Mouse (Mus musculus) lung, adult 18-20 months (tissue): Measurements from ENCODE around the gene Rasgef1b.
A peak's percentile ranks its signal among the peaks of the same experiment; 100 is the strongest.

ENCODE experiments used
- DNase-seq, 2 experiments: peaks; one replicate each; pipeline ENCODE4 v3.0.0; 2022; ENCODE audit warnings: mixed read lengths in 2 of 2

Rasgef1b gene

GRCm38 (mm10) chr5:99279016-99279757 lies 449.7 kb downstream of the Rasgef1b start:
- no peak for DNase-seq

DNA sequence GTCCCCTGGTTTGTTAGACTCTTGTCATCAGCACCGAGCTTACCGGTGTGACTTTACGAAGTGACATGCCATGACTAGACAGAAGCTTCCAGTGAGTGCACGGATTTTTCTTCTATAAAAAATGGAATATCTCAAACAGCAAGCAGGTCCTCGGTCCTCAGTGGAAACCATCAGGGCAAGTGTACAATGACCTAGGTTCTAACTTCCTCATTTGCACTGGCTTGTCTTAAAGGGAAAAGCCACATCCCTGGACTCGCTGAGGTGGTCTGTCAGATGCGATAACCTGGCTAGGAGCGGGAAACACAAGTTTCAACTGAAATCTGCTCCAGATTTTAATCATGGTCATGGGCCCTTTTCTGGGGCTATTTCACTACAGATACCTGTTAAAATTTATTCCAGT lies 450.5 kb downstream of the Rasgef1b start:
- DNase-seq: no peak

GRCm38 (mm10) chr5:99277536-99277935 lies 451.3 kb downstream of the Rasgef1b start:
- no peak for DNase-seq

GRCm38 (mm10) chr5:99274119-99274563 lies 454.7 kb downstream of the Rasgef1b start:
- no peak for DNase-seq

DNA sequence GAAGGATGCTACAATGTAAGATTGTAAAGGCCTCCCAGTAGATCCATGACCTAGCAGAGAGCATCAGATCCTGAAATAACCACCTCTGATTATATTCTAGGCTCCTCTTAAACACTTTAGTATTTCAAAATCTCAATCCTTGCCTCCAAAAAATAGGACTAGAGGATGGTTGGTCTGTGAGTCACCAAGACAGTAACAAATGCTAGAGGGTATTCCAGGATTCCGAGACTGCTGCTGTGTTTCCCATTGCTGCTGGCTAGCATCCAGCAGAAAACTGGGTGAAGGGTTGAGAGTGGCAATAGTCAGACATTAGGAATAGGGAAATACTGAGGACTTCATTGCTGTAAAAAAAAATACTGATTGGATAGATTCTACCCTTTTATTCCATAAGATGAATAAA lies 457.3 kb downstream of the Rasgef1b start:
- DNase-seq: no peak

GRCm38 (mm10) chr5:99269131-99269530 lies 459.7 kb downstream of the Rasgef1b start:
- no peak for DNase-seq

DNA sequence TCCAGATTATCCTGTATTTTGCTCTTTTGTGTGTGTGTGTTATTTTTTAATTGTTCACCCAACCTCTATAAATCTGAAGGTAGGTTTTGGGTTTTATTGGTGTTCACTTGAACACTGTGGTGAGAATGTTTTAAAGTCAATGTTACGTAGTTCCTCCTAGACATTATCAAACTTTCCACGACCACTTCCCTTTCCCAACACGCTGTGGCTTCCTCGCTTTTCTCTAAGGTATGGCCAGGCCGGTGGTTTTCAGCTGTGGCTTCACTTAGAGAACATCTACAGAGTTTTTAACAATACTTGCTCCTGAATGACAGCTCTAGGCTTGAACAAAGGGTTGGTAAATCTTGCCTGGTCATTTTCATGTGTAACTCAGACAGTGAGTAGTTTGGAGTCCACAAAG lies 461.5 kb downstream of the Rasgef1b start:
- no peak for DNase-seq

DNA sequence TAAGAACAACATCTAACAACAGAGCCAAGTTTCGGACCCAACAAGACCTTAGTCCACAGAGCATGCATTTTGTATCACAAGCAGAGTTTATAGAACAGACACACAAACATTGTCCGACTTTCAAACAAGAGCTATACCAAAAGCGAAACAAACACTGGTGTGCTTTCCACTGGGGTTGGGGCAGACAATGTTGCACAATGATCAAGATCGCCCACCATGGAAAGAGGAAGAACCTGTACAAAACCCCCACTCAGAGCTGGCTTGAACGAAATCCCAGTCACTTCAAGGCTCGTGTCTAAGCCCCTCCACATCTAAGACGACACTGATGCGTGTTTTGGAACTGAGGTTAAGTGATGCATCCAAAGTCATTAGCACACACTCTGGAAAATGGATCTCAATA lies 462.6 kb downstream of the Rasgef1b start:
- no peak for DNase-seq

GRCm38 (mm10) chr5:99262197-99262920 lies 466.5 kb downstream of the Rasgef1b start:
- DNase-seq: no peak

DNA sequence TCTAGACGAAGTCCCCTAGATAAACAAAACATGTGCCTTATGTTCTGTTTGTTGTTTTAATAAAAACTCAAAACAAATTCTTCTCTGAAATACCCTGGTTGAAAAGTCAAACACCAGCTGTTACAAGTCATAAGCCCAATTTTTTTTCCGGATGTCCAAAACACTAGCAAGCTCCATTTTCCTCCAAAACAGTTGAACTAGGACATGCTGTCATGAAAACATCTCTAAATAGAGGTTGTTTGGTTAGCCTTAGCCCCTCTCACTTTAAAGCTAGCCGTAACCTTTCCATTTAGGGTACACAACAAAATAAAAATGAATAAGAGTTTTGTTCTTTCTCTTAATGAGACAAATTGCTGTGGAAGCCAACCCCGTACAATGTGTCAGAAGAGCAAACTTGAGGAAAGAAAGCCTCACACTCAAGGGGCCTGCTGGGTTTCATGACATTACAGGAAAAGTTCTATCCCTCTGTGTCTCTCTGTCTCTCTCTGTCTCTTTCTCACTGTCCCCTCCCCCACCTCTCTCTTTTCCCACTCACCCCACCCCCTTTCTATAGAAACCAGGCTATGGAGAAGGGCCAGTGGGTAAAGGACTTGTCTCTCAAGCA lies 467.6 kb downstream of the Rasgef1b start:
- no peak for DNase-seq

DNA sequence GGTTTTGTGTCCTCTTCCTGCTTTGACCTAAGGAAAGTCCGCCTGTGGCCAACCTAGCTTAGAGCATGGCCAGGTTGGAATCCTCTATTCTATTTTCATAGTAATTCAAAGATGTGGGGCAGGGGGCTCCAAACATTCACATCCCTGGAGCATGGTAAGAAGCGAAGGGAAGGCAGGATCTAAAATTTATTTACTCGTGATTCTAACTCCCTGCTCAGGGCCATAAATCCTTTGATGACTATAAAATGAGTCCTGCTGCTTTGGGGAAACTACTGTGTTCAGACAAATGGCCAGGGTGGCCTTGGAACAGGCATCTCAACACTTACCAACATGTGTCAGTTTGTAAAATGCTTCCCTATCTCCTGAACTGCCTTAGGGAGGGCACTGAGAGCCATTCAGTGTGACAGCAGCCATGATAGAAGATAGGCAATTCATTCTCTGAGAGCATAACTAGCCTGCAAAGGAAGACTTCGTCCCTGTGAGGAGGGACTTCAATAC lies 470.8 kb downstream of the Rasgef1b start:
- no peak for DNase-seq

DNA sequence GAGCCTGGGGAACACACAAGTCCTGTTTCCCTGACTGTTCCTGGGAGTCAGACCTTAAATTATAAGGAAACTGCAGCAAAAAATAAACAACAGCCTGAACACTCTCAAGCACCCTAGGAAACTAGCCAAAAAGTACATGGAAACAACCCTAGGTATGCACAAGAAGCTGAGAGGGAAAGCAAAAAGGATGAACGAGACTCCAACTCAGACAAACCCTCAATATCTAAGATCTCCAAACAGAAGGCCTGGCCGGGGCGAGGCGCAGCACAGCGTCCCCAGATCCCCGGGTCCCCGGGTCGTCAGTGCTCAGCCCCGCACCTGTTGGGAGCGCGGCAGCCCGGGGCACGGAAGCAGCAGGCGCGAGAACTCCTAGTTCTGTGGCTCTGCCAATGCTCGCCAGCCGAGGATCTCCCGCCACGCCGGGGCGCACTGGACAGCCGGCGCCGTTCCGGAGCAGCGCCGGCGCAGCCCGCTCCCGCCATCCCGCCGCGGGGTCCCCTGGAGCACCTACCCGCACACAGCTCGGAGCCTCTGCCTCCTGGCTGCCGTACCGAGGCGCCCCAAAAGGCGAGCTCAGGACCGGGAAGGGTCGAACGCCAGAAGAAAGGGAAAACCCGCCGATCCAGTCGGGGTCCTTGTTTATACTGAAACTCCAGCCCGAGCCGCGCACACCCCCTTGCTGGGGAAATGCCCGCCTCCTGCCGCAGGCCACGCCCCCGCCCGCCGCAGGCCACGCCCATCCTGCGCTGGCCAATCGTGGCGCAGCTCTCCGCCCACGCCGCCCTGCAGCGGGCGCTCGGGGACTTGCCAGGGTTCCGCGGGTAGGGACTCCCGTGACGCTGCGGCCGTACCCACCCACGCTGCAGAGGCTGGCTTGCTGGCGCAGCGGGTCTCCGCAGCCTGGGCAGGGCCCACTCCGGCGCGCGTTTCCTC lies 476.4 kb downstream of the Rasgef1b start:
- DNase-seq: peak; percentile 94 to 96

- peak; percentile 58 to 66 for DNase-seq
Observed at GRCm38 (mm10) chr5:99251379-99252202, 477.3 kb downstream of the Rasgef1b start.

DNA sequence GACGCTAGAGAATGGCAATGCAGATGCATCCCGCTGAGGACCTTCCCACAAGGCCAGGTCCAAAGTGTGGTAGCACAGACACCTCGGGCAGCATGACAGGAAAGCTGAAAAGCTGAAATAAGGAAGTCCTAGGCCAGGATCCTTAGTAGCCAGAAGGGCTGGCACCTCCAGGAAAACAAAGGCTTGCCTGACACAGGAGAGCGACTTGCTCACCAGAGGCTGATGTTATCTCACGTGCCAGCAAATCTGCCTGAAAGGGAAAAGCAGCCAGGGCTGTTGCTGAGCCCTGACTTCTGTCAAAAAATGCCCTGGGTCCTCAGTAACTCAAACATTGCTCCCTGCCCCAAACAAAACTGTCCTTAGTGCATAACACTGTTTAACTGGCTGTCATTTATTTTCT lies 478.0 kb downstream of the Rasgef1b start:
- DNase-seq: no peak

DNA sequence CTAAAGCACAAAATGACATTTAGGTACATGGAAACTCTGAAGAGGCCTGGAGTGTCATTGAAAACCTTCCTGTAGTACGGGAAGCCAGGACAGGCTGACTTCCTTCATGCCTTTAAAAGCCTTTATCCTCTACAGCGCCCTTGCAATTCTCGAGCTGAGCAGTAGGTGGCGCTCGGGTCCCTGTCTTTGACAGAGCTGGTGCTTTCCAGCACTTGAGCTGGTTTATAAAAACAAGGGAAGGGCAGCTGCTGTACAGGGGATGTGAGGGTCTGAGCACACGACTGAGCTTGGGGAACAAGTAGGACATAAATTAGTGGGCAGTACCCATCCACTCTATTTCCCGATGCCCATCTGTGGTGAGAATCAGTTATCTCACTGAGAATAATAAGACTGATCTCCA lies 480.4 kb downstream of the Rasgef1b start:
- DNase-seq: peak; percentile 95 to 96

DNA sequence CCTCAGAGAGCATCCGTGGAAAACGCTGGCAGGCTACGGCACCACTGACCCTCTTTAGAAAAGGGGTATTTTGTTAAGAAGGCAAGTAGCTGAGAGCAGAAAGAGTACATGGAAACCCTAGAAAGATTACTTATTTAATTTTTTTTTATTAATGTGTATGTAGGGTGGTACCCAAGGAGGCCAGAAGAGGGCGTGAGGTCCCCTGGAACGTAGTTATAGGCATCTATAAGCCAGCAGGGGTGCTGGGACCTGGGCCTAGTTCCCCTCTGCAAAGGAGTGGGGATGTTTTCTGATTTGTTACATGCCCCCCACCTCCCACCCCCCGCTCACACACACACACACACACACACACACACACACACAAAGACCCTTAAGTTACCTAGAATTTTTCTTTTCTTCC lies 480.9 kb downstream of the Rasgef1b start:
- DNase-seq: no peak

DNA sequence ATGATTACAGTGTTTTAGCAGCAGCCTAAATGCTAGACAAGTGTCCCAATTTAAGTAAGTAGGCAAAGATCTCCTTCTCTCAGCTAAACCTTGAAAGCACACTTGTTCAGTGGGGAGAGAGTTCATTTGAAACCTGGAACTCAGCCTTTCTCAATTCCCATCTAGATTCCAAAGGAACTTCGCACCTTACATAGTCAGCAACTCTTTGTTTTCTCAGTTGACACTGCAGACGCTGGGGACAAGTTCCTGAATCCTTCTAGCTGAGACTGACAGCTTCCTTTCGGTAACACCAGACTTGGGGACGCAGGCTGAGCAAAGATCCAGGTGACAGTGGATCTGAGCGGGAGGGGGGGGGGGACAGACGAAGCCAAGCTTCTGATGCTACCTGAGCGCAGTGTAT lies 481.4 kb downstream of the Rasgef1b start:
- no peak for DNase-seq

DNA sequence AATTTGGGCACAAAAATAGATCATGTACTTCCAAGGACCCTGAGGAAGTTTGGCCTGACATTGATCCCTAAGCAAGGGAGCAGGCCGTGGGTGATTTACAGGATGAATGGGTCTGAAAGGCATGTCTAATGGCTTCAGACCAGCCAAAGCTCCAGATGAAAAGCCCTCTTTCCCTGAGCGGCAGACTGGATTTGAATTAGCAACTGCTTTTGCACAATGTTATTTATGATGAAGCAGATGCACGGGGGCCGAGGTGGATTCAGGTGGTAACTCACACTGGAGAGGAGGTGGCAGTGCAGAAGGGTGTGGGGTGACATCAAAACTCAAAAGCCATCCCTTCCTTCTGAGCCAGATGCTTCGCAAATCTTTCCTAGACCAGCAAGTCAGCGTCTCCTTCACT lies 481.9 kb downstream of the Rasgef1b start:
- no peak for DNase-seq

GRCm38 (mm10) chr5:99241988-99242740 lies 486.7 kb downstream of the Rasgef1b start:
- peak; percentile 61 to 72 for DNase-seq

- peak; percentile 71 to 78 for DNase-seq
Observed at GRCm38 (mm10) chr5:99240501-99240900, 488.4 kb downstream of the Rasgef1b start.

GRCm38 (mm10) chr5:99239677-99240076 lies 489.2 kb downstream of the Rasgef1b start:
- DNase-seq: no peak
